Mouse (Mus musculus) heart, embryonic 13.5 days (tissue): ENCODE results near the gene Olfr834. TPM values are rescaled to one million over a fixed set of nuclear protein-coding genes. Genes with fewer than 3 reads are reported as not detected.

Experiments
- ATAC-seq: fragments of 200-750 bp; cut with Nextera tagmentation; 2 replicates; pipeline ENCODE4 v1.8.0; 2017; ENCODE audit warnings: moderate TSS enrichment; ENCODE audit not compliant: insufficient number of reproducible peaks, low FRiP score, low TSS enrichment; ENCODE audit errors: extremely low read depth
- H3K27ac ChIP-seq: fragments of 300-500 bp; sonication (generic); replicated peaks from 2 replicates; pipeline ENCODE4 v1.5.1; 2015; ENCODE audit warnings: moderate library complexity, mild to moderate bottlenecking, inconsistent platforms
- H3K27me3 ChIP-seq: fragments of 300-500 bp; sonication (generic); replicated peaks from 2 replicates; pipeline ENCODE4 v1.6.1; 2015; ENCODE audit warnings: mild to moderate bottlenecking, inconsistent platforms
- H3K36me3 ChIP-seq: fragments of 300-500 bp; sonication (generic); 2 replicates; pipeline ENCODE4 v1.6.1; 2015; ENCODE audit warnings: mild to moderate bottlenecking, inconsistent platforms
- H3K4me1 ChIP-seq: fragments of 300-500 bp; sonication (generic); 2 replicates; pipeline ENCODE4 v1.6.1; 2015; ENCODE audit warnings: inconsistent platforms
- H3K4me2 ChIP-seq: fragments of 300-500 bp; sonication (generic); 2 replicates; pipeline ENCODE4 v1.6.1; 2015; ENCODE audit warnings: inconsistent platforms, mild to moderate bottlenecking, moderate library complexity
- H3K4me3 ChIP-seq: fragments of 300-500 bp; sonication (generic); 2 replicates; pipeline ENCODE4 v1.5.1; 2015; ENCODE audit warnings: moderate library complexity, mild to moderate bottlenecking, inconsistent platforms
- H3K9ac ChIP-seq: fragments of 300-500 bp; sonication (generic); 2 replicates; pipeline ENCODE4 v1.6.1; 2015; ENCODE audit warnings: inconsistent platforms, mild to moderate bottlenecking, moderate library complexity
- H3K9me3 ChIP-seq: fragments of 300-500 bp; sonication (generic); 2 replicates; pipeline ENCODE4 v1.6.1; 2016; ENCODE audit warnings: inconsistent platforms
- WGBS: fragments of 180-500 bp; shearing (Covaris S2); methylation state at CpG from one replicate; pipeline ENCODE4 v1.1.7; 2015; ENCODE audit warnings: mixed read lengths; 5-methylcytosine and 5-hydroxymethylcytosine counted together
- polyA plus RNA-seq: library from polyadenylated mRNA; unstranded; fragments of >200 nt; fragmentation: Nextera tagmentation; extraction: Ambion mirVana; gene quantifications from 2 replicates; pipeline ENCODE4 v1.2.1, GENCODE M21; 2015

Gene Olfr834
- not detected in 2 replicates for polyA plus RNA-seq

DNA sequence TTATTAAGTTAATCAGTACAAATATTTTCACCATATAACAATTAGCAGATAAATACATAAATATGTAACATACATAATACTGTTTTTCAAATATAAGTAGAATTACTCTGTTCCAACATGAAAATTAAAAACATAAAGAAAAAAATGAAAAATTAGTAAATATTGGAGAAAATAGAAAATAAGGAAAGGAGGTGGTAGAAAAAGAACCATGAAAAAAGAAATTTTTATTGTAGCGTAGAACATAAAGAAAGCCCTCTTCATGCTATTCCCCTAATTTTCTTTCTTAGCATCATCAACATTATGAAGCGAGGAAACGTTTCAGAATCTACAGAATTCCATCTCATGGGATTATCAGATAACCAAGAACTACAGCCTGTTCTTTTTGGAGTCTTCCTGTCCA lies at the start of gene Olfr834:
Gene Olfr834, plus strand, starts transcription at position 301 of the 400 bp plus-strand sequence.
- Histone ChIP-seq H3K4me3 (no peak within 1 kb of the TSS), H3K36me3 (no peaks in the 10 kb centered on the region), H3K9ac (no peak within 1 kb of the TSS), H3K27me3 (no peaks in the 10 kb centered on the region), H3K27ac (no peak within 1 kb of the TSS), H3K9me3 (peaks cover 7% of the 10 kb centered on the region; the same call in 1 of the 2 replicates), H3K4me2 (no peak within 1 kb of the TSS), H3K4me1 (no peaks in the 10 kb centered on the region)
- 74% methylated on average over 3 of the region's 3 CpGs for WGBS
- no peak for ATAC-seq

DNA sequence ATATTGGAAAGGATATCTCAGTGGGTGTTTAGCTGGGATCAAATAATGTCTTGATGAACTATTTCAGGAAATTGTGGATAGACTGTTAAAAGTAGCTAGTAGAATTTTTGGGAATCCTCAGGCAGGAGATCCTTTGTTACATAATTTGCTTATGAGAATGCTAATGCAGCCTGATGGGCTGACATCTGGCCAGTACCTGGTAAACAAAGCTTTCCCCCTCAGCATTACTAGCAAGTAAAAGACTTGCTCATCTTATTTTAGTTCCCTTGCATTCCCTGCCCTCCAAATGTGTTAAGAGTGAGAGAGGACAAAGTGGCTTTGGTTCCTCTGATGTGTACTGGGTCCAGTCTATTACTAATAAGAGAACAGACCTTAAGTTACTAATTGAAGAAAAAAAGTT lies 25.8 kb upstream of the Olfr834 start:
- Histone ChIP-seq H3K36me3 (no peaks in the 10 kb centered on the region), H3K4me1 (no peaks in the 10 kb centered on the region), H3K27ac (no peak overlapping the region), H3K4me3 (no peak overlapping the region), H3K27me3 (no peaks in the 10 kb centered on the region), H3K9me3 (no peaks in the 10 kb centered on the region), H3K9ac (no peak overlapping the region), H3K4me2 (no peak overlapping the region)
- ATAC-seq = no peak

- H3K27ac ChIP-seq = no peak within 1 kb of the TSS
- 30% methylated on average over 1 of the region's 1 CpGs for WGBS
- H3K27me3 ChIP-seq = no peaks in the 10 kb centered on the region
- no peaks in the 10 kb centered on the region for H3K36me3 ChIP-seq
- no peak within 1 kb of the TSS for H3K4me2 ChIP-seq
- no peak for ATAC-seq
- H3K9ac ChIP-seq = no peak within 1 kb of the TSS
- no peaks in the 10 kb centered on the region for H3K4me1 ChIP-seq
- peaks cover 14% of the 10 kb centered on the region; the same call in 1 of the 2 replicates for H3K9me3 ChIP-seq
- H3K4me3 ChIP-seq = no peak within 1 kb of the TSS
Observed at GRCm38 (mm10) chr9:19032435-19032834, 44.6 kb downstream of the Olfr834 start, which contains the start of gene Olfr835. Gene Olfr835, plus strand, starts transcription at chr9:19032735.

Other genes starting within 250 kb of the Olfr834 start
- not detected in 2 replicates for gene Olfr24, start 224.0 kb upstream of the Olfr834 start, polyA plus RNA-seq
- not detected in 2 replicates for gene Olfr828, start 168.5 kb upstream of the Olfr834 start, polyA plus RNA-seq
- gene Olfr829, start 133.1 kb upstream of the Olfr834 start, polyA plus RNA-seq = not detected in 2 replicates
- not detected in 2 replicates for gene Olfr830, start 113.3 kb upstream of the Olfr834 start, polyA plus RNA-seq
- gene Olfr832, start 50.9 kb upstream of the Olfr834 start, polyA plus RNA-seq = not detected in 2 replicates
- gene Olfr835, start 44.7 kb downstream of the Olfr834 start, polyA plus RNA-seq = not detected in 2 replicates
- not detected in 2 replicates for gene Olfr836, start 132.4 kb downstream of the Olfr834 start, polyA plus RNA-seq
- gene Olfr837, start 148.3 kb downstream of the Olfr834 start, polyA plus RNA-seq = not detected in 2 replicates
- not detected in 2 replicates for gene Olfr839-ps1, start 189.3 kb downstream of the Olfr834 start, polyA plus RNA-seq